Comparison of ENCODE assay signal across 29 mouse cellular contexts in the genomic region with DNA sequence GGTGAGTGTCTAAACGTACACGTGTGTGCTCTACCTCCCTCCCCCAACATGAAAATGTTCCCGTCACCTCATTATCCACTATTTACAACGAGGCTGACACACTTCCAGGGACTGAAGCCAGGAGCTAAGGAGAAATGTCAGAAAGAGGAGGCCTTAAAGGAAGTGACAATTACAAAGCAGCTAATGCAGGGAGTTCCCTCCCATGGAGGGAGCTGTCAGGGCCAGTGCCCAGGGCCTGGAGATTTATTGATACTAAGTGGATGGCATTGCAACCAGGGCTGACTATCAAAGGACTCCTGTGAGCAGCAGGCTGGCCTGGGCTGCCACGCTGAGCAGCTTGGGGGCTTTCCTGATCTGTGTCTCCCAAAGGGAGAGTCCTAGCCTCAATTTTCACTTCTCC.
DNase-seq lines count a peak whose midpoint lies in the region; ATAC-seq and TF ChIP-seq lines count a peak whose summit lies in the region.
"Had no signal": no experiment of that assay in that cellular context is flagged by ENCODE, and none has a peak within 500 bp of the region (broad histone marks: within the 10 kb centered on the region; RNA-seq: fewer than 3 reads in every experiment).

No protein-coding gene starts in this region.

- H3K4me3 ChIP-seq in kidney, postnatal 0 days (replicated peaks; ENCODE audit: low read depth, low read length): no peak overlapping the region
- no peak overlapping the region for H3K4me3 ChIP-seq in kidney, embryonic 14.5 days (ENCODE audit: low read length)
- H3K4me3 ChIP-seq in neural tube, embryonic 13.5 days: no peak overlapping the region
- H3K4me3 ChIP-seq: embryonic facial prominence, embryonic 12.5 days; heart, embryonic 12.5 days; intestine, embryonic 15.5 days; limb, embryonic 13.5 days; megakaryocyte, embryonic 14.5 days; midbrain, embryonic 15.5 days; myocyte had no signal

- no peak for ATAC-seq in kidney, postnatal 0 days (replicated peaks; ENCODE audit: low FRiP score, low read depth)
- no peak for ATAC-seq in kidney, embryonic 14.5 days (ENCODE audit: low FRiP score, low TSS enrichment)
- ATAC-seq in neural tube, embryonic 13.5 days (ENCODE audit: low read depth): peak; percentile 71
- ATAC-seq: forebrain, embryonic 14.5 days; hindbrain, postnatal 0 days; intestine, embryonic 15.5 days; midbrain, embryonic 15.5 days had no signal

- WGBS in kidney, postnatal 0 days: 38% methylated on average over 5 of the region's 5 CpGs
- 40% methylated on average over 5 of the region's 5 CpGs for whole genome bisulfite sequencing in kidney, embryonic 14.5 days
- WGBS in neural tube, embryonic 13.5 days: 46% methylated on average over 5 of the region's 5 CpGs

- no peak for TF ChIP-seq CTCF in kidney, postnatal 0 days (IDR thresholded peaks at IDR 0.05; ENCODE audit: low read depth)

- no peak overlapping the region for H3K27ac ChIP-seq in kidney, postnatal 0 days
- no peak overlapping the region for H3K27ac ChIP-seq in kidney, embryonic 14.5 days (ENCODE audit: low read depth, low read length)
- 0 out of 2 replicates have a peak overlapping the region, but pooled peaks have one; percentile 14 for H3K27ac ChIP-seq in neural tube, embryonic 13.5 days (replicated peaks)
- H3K27ac ChIP-seq: embryonic facial prominence, embryonic 12.5 days; hindbrain, postnatal 0 days; intestine, embryonic 15.5 days; limb, embryonic 13.5 days; midbrain, embryonic 15.5 days had no signal

- DNase-seq in adrenal gland, postnatal 14 days: peak; percentile 7
- DNase-seq in adrenal gland, adult 18-20 months (ENCODE audit: low spot score in 2 of 2): no peak
- DNase-seq in kidney, postnatal 0 days (ENCODE audit: low spot score): peak; percentile 14
- DNase-seq in neural tube, embryonic 10.5 days (ENCODE audit: extremely low spot score, low spot score): no peak
- no peak for DNase-seq in ovary, postnatal 10 days (ENCODE audit: low spot score)
- no peak for DNase-seq in cerebellum, postnatal 14 days
- DNase-seq: cerebellum, adult 11 months; cerebellum, adult 9-10 months; embryo, embryonic 11 days; gastrocnemius, postnatal 14 days; heart, postnatal 4 days; kidney, adult 2 months; kidney, postnatal 10 days; lung, postnatal 36 days; right cerebral cortex, postnatal 14 days; thymus, postnatal 4 days had no signal

- H3K9ac ChIP-seq in kidney, postnatal 0 days (ENCODE audit: low read depth, low read length): no peak overlapping the region
- H3K9ac ChIP-seq in kidney, embryonic 14.5 days (ENCODE audit: low read depth, low read length): no peak overlapping the region
- no peak overlapping the region for H3K9ac ChIP-seq in neural tube, embryonic 13.5 days
- H3K9ac ChIP-seq: embryonic facial prominence, embryonic 12.5 days; heart, embryonic 12.5 days; intestine, embryonic 15.5 days; limb, embryonic 13.5 days; midbrain, embryonic 15.5 days had no signal

- no peaks in the 10 kb centered on the region for H3K36me3 ChIP-seq in kidney, postnatal 0 days (ENCODE audit: insufficient read depth, low read length)
- H3K36me3 ChIP-seq in kidney, embryonic 14.5 days (ENCODE audit: control insufficient read depth, insufficient read depth, low read length): no peaks in the 10 kb centered on the region
- no peaks in the 10 kb centered on the region for H3K36me3 ChIP-seq in neural tube, embryonic 13.5 days
- H3K36me3 ChIP-seq: embryonic facial prominence, embryonic 12.5 days; G1E; heart, embryonic 12.5 days; intestine, embryonic 15.5 days; limb, embryonic 13.5 days; midbrain, embryonic 15.5 days had no signal

- H3K4me1 ChIP-seq in kidney, postnatal 0 days (replicated peaks; ENCODE audit: insufficient read depth, low read length): no peaks in the 10 kb centered on the region
- H3K4me1 ChIP-seq in kidney, embryonic 14.5 days (ENCODE audit: control insufficient read depth, insufficient read depth, low read length): no peaks in the 10 kb centered on the region
- H3K4me1 ChIP-seq in neural tube, embryonic 13.5 days (replicated peaks): peaks cover 13% of the 10 kb centered on the region
- H3K4me1 ChIP-seq: embryonic facial prominence, embryonic 12.5 days; heart, embryonic 12.5 days; intestine, embryonic 15.5 days; limb, embryonic 13.5 days; megakaryocyte, embryonic 14.5 days had no signal

- no peaks in the 10 kb centered on the region for H3K9me3 ChIP-seq in kidney, postnatal 0 days (replicated peaks; ENCODE audit: low read length)
- H3K9me3 ChIP-seq in kidney, embryonic 14.5 days (ENCODE audit: control insufficient read depth, low read length): no peaks in the 10 kb centered on the region
- no peaks in the 10 kb centered on the region for H3K9me3 ChIP-seq in neural tube, embryonic 13.5 days
- H3K9me3 ChIP-seq: embryonic facial prominence, embryonic 12.5 days; heart, embryonic 12.5 days; intestine, embryonic 15.5 days; limb, embryonic 13.5 days; megakaryocyte, embryonic 14.5 days; midbrain, embryonic 15.5 days had no signal

- no peak overlapping the region for H3K4me2 ChIP-seq in kidney, postnatal 0 days (ENCODE audit: low read length)
- no peak overlapping the region for H3K4me2 ChIP-seq in kidney, embryonic 14.5 days (replicated peaks; ENCODE audit: low read depth, low read length)
- no peak overlapping the region for H3K4me2 ChIP-seq in neural tube, embryonic 13.5 days
- H3K4me2 ChIP-seq: embryonic facial prominence, embryonic 12.5 days; heart, embryonic 12.5 days; intestine, embryonic 15.5 days; limb, embryonic 13.5 days; liver, embryonic 11.5 days; midbrain, embryonic 15.5 days had no signal

- H3K27me3 ChIP-seq in kidney, postnatal 0 days (ENCODE audit: insufficient read depth, low read length): no peaks in the 10 kb centered on the region
- H3K27me3 ChIP-seq in kidney, embryonic 14.5 days (ENCODE audit: control insufficient read depth, insufficient read depth, low read length): no peaks in the 10 kb centered on the region
- no peaks in the 10 kb centered on the region for H3K27me3 ChIP-seq in neural tube, embryonic 13.5 days
- H3K27me3 ChIP-seq: embryonic facial prominence, embryonic 12.5 days; intestine, embryonic 15.5 days; limb, embryonic 13.5 days; megakaryocyte, embryonic 14.5 days; midbrain, embryonic 15.5 days had no signal

Comparison
In these comparisons a context has a peak if more than half of its experiments do, and no peak if none do; other contexts are left out.
1. DNase-seq: peak in adrenal gland, postnatal 14 days (single experiment) and kidney, postnatal 0 days (single experiment); none in adrenal gland, adult 18-20 months (0 of 2), neural tube, embryonic 10.5 days (single experiment), ovary, postnatal 10 days (single experiment) and cerebellum, postnatal 14 days (0 of 2).